Mouse (Mus musculus): Measurements from ENCODE around the gene Wscd2. TPM values are rescaled to one million over a fixed set of nuclear protein-coding genes. Genes with fewer than 3 reads are reported as not detected.

Gene Wscd2
- polyA plus RNA-seq (2015; fragmentation: Nextera tagmentation; extraction: Ambion mirVana) = 5.5 and 5.6 TPM in 2 replicates

- peaks cover 17% of the 10 kb centered on the region; the same call in 1 of the 2 replicates for H3K4me1 ChIP-seq
- H3K4me3 ChIP-seq = peak within 1 kb of the TSS; percentile 55
- WGBS = 51% methylated on average over 6 of the region's 6 CpGs
- H3K36me3 ChIP-seq = no peaks in the 10 kb centered on the region
- H3K27me3 ChIP-seq = peaks cover 47% of the 10 kb centered on the region
- no peak for ATAC-seq (ENCODE audit: borderline replicate concordance, extremely low read depth, low FRiP score, low TSS enrichment)
- peak within 1 kb of the TSS; percentile 53 for H3K27ac ChIP-seq
- peak within 1 kb of the TSS; percentile 88 for H3K4me2 ChIP-seq
- no peaks in the 10 kb centered on the region for H3K9me3 ChIP-seq
- peak within 1 kb of the TSS; percentile 61 for H3K9ac ChIP-seq
Observed at GRCm38 (mm10) chr5:113490033-113490432, at the start of gene Wscd2. TSS of gene Wscd2 (plus strand) at chr5:113490333.

- Histone ChIP-seq H3K9ac (no peak overlapping the region), H3K9me3 (no peaks in the 10 kb centered on the region), H3K36me3 (no peaks in the 10 kb centered on the region), H3K27ac (no peak overlapping the region), H3K4me3 (no peak overlapping the region), H3K4me1 (no peaks in the 10 kb centered on the region), H3K4me2 (no peak overlapping the region), H3K27me3 (no peaks in the 10 kb centered on the region)
- no peak for ATAC-seq (ENCODE audit: borderline replicate concordance, extremely low read depth, low FRiP score, low TSS enrichment)
- 63% methylated on average over 3 of the region's 3 CpGs for whole genome bisulfite sequencing
Observed at GRCm38 (mm10) chr5:113442180-113442579, 48.0 kb upstream of the Wscd2 start.

- 56% methylated on average over 9 of the region's 9 CpGs for WGBS
- H3K27ac ChIP-seq = no peak overlapping the region
Observed at GRCm38 (mm10) chr5:113448023-113448734, 42.0 kb upstream of the Wscd2 start.

GRCm38 (mm10) chr5:113449336-113449735 lies 40.8 kb upstream of the Wscd2 start:
- no peak for ATAC-seq (ENCODE audit: borderline replicate concordance, extremely low read depth, low FRiP score, low TSS enrichment)
- no peak overlapping the region for H3K4me3 ChIP-seq
- 60% methylated on average over 3 of the region's 3 CpGs for WGBS
- no peak overlapping the region for H3K9ac ChIP-seq
- H3K27ac ChIP-seq = no peak overlapping the region
- H3K27me3 ChIP-seq = no peaks in the 10 kb centered on the region
- H3K4me1 ChIP-seq = no peaks in the 10 kb centered on the region
- H3K36me3 ChIP-seq = no peaks in the 10 kb centered on the region
- no peak overlapping the region for H3K4me2 ChIP-seq
- no peaks in the 10 kb centered on the region for H3K9me3 ChIP-seq

More at GRCm38 (mm10) chr5:113448023-113448734, 42.0 kb upstream of the Wscd2 start:
- Histone ChIP-seq H3K9ac (no peak overlapping the region), H3K9me3 (no peaks in the 10 kb centered on the region), H3K4me3 (no peak overlapping the region), H3K36me3 (no peaks in the 10 kb centered on the region), H3K27me3 (no peaks in the 10 kb centered on the region), H3K4me1 (no peaks in the 10 kb centered on the region), H3K4me2 (no peak overlapping the region)
- 0 out of 2 replicates have a peak, but pooled peaks have one; percentile 29 for ATAC-seq (ENCODE audit: borderline replicate concordance, extremely low read depth, low FRiP score, low TSS enrichment)

GRCm38 (mm10) chr5:113452691-113453090 lies 37.4 kb upstream of the Wscd2 start:
- H3K27ac ChIP-seq = no peak overlapping the region
- no peak for ATAC-seq (ENCODE audit: borderline replicate concordance, extremely low read depth, low FRiP score, low TSS enrichment)
- H3K27me3 ChIP-seq = no peaks in the 10 kb centered on the region
- no peaks in the 10 kb centered on the region for H3K9me3 ChIP-seq
- no peak overlapping the region for H3K4me2 ChIP-seq
- no peaks in the 10 kb centered on the region for H3K4me1 ChIP-seq
- H3K36me3 ChIP-seq = no peaks in the 10 kb centered on the region
- WGBS = 10% methylated on average over 1 of the region's 1 CpGs
- H3K4me3 ChIP-seq = no peak overlapping the region
- H3K9ac ChIP-seq = no peak overlapping the region

GRCm38 (mm10) chr5:113453356-113453755 lies 36.8 kb upstream of the Wscd2 start:
- no peak overlapping the region for H3K9ac ChIP-seq
- ATAC-seq (ENCODE audit: borderline replicate concordance, extremely low read depth, low FRiP score, low TSS enrichment) = no peak
- no peak overlapping the region for H3K4me3 ChIP-seq
- H3K4me2 ChIP-seq = no peak overlapping the region
- H3K27ac ChIP-seq = no peak overlapping the region
- no peaks in the 10 kb centered on the region for H3K27me3 ChIP-seq
- no peaks in the 10 kb centered on the region for H3K36me3 ChIP-seq
- H3K4me1 ChIP-seq = no peaks in the 10 kb centered on the region
- H3K9me3 ChIP-seq = no peaks in the 10 kb centered on the region
- 3% methylated on average over 4 of the region's 4 CpGs for WGBS

- 86% methylated on average over 10 of the region's 10 CpGs for WGBS
- no peak overlapping the region for H3K4me3 ChIP-seq
Observed at GRCm38 (mm10) chr5:113456020-113456419, 34.1 kb upstream of the Wscd2 start.

GRCm38 (mm10) chr5:113456756-113457155 lies 33.4 kb upstream of the Wscd2 start:
- no peak for ATAC-seq (ENCODE audit: borderline replicate concordance, extremely low read depth, low FRiP score, low TSS enrichment)
- 78% methylated on average over 4 of the region's 4 CpGs for WGBS
- no peak overlapping the region for H3K9ac ChIP-seq

More at GRCm38 (mm10) chr5:113456020-113456419, 34.1 kb upstream of the Wscd2 start:
- H3K27me3 ChIP-seq = peaks cover 13% of the 10 kb centered on the region
- no peaks in the 10 kb centered on the region for H3K9me3 ChIP-seq
- no peaks in the 10 kb centered on the region for H3K36me3 ChIP-seq
- H3K27ac ChIP-seq = no peak overlapping the region
- no peak overlapping the region for H3K9ac ChIP-seq
- no peaks in the 10 kb centered on the region for H3K4me1 ChIP-seq
- ATAC-seq (ENCODE audit: borderline replicate concordance, extremely low read depth, low FRiP score, low TSS enrichment) = no peak
- no peak overlapping the region for H3K4me2 ChIP-seq

GRCm38 (mm10) chr5:113457260-113457659 lies 32.9 kb upstream of the Wscd2 start:
- peaks cover 24% of the 10 kb centered on the region for H3K27me3 ChIP-seq
- no peak overlapping the region for H3K4me2 ChIP-seq
- no peaks in the 10 kb centered on the region for H3K36me3 ChIP-seq
- H3K4me3 ChIP-seq = no peak overlapping the region
- no peak overlapping the region for H3K27ac ChIP-seq
- no peak for ATAC-seq (ENCODE audit: borderline replicate concordance, extremely low read depth, low FRiP score, low TSS enrichment)
- H3K9ac ChIP-seq = no peak overlapping the region
- H3K9me3 ChIP-seq = no peaks in the 10 kb centered on the region
- 73% methylated on average over 6 of the region's 6 CpGs for WGBS
- H3K4me1 ChIP-seq = no peaks in the 10 kb centered on the region

More at GRCm38 (mm10) chr5:113456756-113457155, 33.4 kb upstream of the Wscd2 start:
- Histone ChIP-seq H3K4me3 (no peak overlapping the region), H3K27ac (no peak overlapping the region), H3K4me1 (no peaks in the 10 kb centered on the region), H3K27me3 (peaks cover 19% of the 10 kb centered on the region), H3K4me2 (no peak overlapping the region), H3K36me3 (no peaks in the 10 kb centered on the region), H3K9me3 (no peaks in the 10 kb centered on the region)

- Histone ChIP-seq H3K27me3 (peaks cover 40% of the 10 kb centered on the region), H3K4me3 (no peak overlapping the region), H3K4me2 (no peak overlapping the region), H3K9ac (no peak overlapping the region), H3K27ac (no peak overlapping the region), H3K36me3 (no peaks in the 10 kb centered on the region), H3K9me3 (no peaks in the 10 kb centered on the region), H3K4me1 (no peaks in the 10 kb centered on the region)
- 48% methylated on average over 7 of the region's 7 CpGs for WGBS
- no peak for ATAC-seq (ENCODE audit: borderline replicate concordance, extremely low read depth, low FRiP score, low TSS enrichment)
Observed at GRCm38 (mm10) chr5:113459942-113460341, 30.2 kb upstream of the Wscd2 start.

GRCm38 (mm10) chr5:113461582-113461981 lies 28.6 kb upstream of the Wscd2 start:
- ATAC-seq (ENCODE audit: borderline replicate concordance, extremely low read depth, low FRiP score, low TSS enrichment) = no peak
- no peaks in the 10 kb centered on the region for H3K4me1 ChIP-seq
- H3K36me3 ChIP-seq = no peaks in the 10 kb centered on the region
- no peaks in the 10 kb centered on the region for H3K9me3 ChIP-seq
- WGBS = 10% methylated on average over 16 of the region's 16 CpGs
- peaks cover 40% of the 10 kb centered on the region for H3K27me3 ChIP-seq
- H3K4me2 ChIP-seq = no peak overlapping the region; the same call in 1 of the 2 replicates
- no peak overlapping the region for H3K4me3 ChIP-seq
- no peak overlapping the region for H3K27ac ChIP-seq
- no peak overlapping the region for H3K9ac ChIP-seq

- 43% methylated on average over 21 of the region's 21 CpGs for WGBS
- Histone ChIP-seq H3K27ac (no peak overlapping the region), H3K9ac (no peak overlapping the region), H3K4me2 (no peak overlapping the region), H3K9me3 (no peaks in the 10 kb centered on the region), H3K36me3 (no peaks in the 10 kb centered on the region), H3K4me3 (no peak overlapping the region), H3K27me3 (peaks cover 40% of the 10 kb centered on the region), H3K4me1 (no peaks in the 10 kb centered on the region)
- ATAC-seq (ENCODE audit: borderline replicate concordance, extremely low read depth, low FRiP score, low TSS enrichment) = no peak
Observed at GRCm38 (mm10) chr5:113461998-113462625, 28.0 kb upstream of the Wscd2 start.

All from lung, embryonic 15.5 days (tissue).